Mouse (Mus musculus) layer of hippocampus, adult 2 months (tissue): ENCODE data around the gene Fam71a. TPM values are rescaled to one million over a fixed set of nuclear protein-coding genes. Genes with fewer than 3 reads are reported as not detected.

Experiments used
- DNase-seq, 2 experiments: peaks; one replicate each; pipeline ENCODE4 v3.0.0; 2022; ENCODE audit warnings: low spot score in 2 of 2
- H3K27ac ChIP-seq: fragments of 200-600 bp; 2 replicates; pipeline ENCODE4 v1.8.1; 2022
- H3K4me3 ChIP-seq: fragments of 200-600 bp; 2 replicates; pipeline ENCODE4 v1.8.1; 2022; ENCODE audit warnings: mild to moderate bottlenecking
- CTCF ChIP-seq: fragments of 200-600 bp; conservative IDR thresholded peaks from 2 replicates; pipeline ENCODE4 v1.8.1; 2022; ENCODE audit warnings: antibody characterized with exemption, mild to moderate bottlenecking, moderate library complexity
- long read RNA-seq, 2 experiments: library from polyadenylated mRNA; stranded (forward); transcript quantifications; one replicate each; pipeline ENCODE4 v2.0.0; 2021; ENCODE audit warnings: borderline mapping rate in 2 of 2
- total RNA-seq, 2 experiments: library from RNA; stranded (reverse); gene quantifications; 2 replicates each; pipeline ENCODE4 v1.2.3; 2021

Gene Fam71a
- not detected for total RNA-seq
- long read RNA-seq, experiment 1: 0 reads
- long read RNA-seq, experiment 2: 0 reads

DNA sequence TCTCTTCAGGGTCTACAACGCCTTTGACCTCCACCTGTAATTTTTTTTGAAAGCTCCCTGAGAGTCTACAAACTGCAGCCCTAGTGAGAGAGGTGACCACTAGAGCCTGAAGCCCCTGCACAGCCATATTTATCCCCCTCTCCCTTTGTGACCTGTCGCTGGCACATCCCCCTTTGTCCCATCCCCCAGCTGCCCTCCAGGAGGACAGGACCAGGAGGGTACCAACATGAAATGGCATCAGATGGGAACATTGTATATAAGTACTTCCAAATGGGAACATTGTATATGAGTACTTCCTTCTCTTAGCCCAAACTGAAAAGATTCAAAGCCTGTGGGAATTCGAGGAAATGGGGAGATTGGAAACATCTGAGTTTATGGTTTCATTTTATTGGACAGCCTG is at the start of gene Fam71a:
Gene Fam71a, minus strand, starts transcription at position 101 of the 400 bp plus-strand sequence.
- DNase-seq: no peak
- Histone ChIP-seq H3K4me3 (no peak within 1 kb of the TSS), H3K27ac (no peak within 1 kb of the TSS)
- TF ChIP-seq CTCF: no peak

DNA sequence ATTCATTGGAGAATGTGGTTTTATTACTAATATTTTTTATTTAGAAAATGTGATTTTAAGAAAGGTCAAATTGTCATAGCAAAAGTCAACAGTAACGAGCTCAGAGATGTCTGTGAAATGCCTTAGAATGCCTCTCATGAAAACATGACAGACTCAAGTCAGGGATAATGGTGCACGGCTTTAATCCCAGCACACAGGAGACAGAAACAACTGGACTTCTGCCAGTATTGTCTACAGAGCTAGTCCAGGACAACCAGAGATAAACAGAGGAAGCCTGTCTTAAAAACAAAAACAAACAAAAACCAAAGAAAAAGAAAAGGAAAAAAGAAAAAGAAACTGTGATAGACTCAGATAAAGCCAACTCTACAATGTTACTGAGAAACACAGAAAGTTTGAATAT is 46.5 kb upstream of the Fam71a start:
- DNase-seq: no peak
- no peak overlapping the region for H3K27ac ChIP-seq
- no peak overlapping the region for H3K4me3 ChIP-seq
- no peak for TF ChIP-seq CTCF

DNA sequence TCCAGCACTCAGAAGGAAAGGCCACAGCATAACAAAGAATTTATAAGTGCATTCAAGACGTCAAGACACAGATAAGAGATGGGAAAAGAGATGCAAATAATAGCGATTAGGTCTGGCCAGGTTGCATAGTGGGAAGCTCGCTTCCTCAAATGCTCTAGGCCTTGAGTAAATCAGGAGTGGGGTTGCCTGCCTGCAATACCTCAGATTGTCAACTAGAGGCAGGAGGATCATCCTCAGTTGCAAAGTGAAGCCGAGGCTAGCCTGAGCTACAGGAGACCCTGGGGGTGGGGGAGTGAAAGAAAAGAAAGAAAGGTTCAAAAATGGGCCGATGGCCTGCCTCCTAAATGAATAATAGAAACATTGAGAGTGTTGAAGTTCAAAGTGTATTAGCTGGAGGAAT is 41.2 kb upstream of the Fam71a start:
- Histone ChIP-seq H3K4me3 (no peak overlapping the region), H3K27ac (no peak overlapping the region)
- peak; percentile 50 for TF ChIP-seq CTCF
- DNase-seq: no peak

DNA sequence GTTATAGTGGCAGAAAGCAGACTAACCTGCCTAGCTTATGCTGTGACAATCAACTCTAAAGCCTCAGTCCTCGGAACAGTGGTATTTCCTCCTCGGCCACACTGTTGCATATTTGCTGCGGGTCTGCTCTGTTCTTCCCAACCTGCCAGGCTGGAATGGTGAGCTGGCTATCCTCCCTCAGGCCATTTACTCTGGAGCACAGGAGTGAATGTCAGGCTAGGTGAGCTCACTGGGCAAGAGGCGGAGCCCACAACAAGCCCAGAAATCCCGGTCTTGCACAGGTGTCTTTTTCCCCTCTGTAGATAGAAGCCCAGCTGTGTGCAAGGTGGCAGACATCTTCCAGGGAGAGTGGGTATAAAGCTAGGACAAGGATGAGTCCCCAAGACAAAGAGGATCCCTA is 40.3 kb upstream of the Fam71a start:
- Histone ChIP-seq H3K4me3 (no peak overlapping the region), H3K27ac (no peak overlapping the region)
- TF ChIP-seq CTCF: no peak
- DNase-seq: no peak

DNA sequence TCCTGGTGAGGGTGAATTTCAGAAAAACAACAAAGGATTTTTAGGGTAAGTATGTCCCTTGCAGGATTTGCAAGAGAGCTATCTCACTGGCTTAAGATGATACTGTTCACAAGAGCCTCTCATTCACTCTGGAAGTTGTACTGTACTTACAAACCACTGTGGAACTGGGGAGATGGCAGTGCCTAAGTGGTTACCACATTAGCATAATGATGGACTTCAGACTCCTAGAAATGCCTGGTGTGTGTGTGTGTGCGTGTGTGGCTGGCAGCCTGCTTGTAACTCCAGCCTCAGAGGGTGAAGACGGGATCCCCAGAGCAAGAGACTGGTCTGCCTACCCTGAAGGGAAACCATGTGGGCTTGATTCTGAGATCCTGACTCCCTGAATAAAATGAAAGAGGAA is 38.9 kb upstream of the Fam71a start:
- DNase-seq: no peak
- no peak overlapping the region for H3K4me3 ChIP-seq
- H3K27ac ChIP-seq: no peak overlapping the region
- no peak for TF ChIP-seq CTCF

DNA sequence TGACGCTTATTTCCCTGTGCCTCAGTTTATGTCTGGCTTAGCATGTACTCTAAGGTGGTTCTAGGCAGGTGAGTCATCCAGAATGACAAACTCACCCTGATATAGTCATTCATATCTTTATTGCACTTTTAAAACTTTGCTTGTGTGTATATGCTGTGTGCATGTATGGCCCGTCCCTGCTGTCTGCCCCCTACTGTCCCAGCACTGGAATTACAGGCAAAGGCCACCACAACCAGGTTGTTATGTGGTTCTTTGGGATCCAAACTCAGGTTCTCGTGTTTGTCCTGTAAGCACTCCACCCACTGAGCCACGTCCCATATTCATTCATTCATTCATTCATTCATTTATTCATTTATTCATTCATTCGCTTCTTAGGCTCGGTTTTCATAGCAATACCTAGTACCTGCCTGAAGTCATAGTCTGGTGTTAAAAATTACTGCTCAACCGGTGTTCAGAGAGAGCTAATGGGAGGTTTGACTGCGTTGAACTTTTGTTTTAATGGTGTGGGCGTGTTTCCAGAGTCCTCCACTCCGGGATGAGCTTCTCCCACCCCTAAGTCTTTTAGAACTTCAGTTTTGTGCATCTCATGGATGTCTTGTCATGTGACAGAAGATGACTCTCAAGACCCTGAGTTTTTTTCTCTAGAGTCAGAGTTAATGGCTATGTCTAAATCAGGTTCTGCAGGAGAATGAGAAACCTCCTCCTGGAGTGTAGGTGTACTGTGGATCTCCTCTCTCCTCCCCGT is 37.8 kb upstream of the Fam71a start:
- no peak for DNase-seq

DNA sequence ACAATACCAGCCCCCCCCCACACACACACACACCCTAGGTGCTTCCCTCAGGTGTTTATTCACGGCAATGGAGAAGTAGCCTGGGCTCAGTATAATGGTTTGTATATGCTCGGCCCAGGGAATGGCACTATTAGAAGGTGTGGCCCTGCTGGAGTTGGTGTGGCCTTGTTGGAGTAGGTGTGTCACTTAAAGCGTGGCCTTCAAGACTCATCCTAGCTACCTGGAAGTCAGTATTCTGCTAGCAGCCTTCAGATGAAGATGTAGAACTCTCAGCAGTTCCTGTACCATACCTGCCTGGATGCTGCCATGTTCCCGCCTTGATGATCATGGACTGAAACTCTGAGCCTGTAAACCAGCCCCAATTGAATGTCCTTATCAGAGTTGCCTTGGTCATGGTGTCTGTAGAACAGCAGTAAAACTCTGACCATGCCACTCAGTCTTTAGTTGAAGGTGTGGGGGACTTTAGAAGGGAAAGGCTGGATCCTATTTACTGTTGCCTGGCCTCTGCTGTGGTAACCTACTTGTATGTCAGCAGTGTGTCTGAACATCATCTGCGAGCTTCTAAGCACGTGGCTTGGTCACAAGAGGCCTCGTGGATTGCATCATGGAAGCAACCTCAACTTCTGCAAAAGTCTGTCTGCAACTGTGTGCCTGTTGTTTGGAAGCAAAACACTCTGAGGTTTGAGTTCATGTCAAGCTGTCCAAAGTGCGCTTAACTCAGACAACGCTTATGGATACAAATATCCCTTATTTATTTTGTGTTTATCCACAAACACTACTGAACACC is 36.4 kb upstream of the Fam71a start:
- no peak for TF ChIP-seq CTCF
- DNase-seq: no peak
- Histone ChIP-seq H3K27ac (no peak overlapping the region), H3K4me3 (no peak overlapping the region)

More for the DNA sequence above, 37.8 kb upstream of the Fam71a start:
- peak; percentile 56 for TF ChIP-seq CTCF
- H3K27ac ChIP-seq: no peak overlapping the region
- no peak overlapping the region for H3K4me3 ChIP-seq

DNA sequence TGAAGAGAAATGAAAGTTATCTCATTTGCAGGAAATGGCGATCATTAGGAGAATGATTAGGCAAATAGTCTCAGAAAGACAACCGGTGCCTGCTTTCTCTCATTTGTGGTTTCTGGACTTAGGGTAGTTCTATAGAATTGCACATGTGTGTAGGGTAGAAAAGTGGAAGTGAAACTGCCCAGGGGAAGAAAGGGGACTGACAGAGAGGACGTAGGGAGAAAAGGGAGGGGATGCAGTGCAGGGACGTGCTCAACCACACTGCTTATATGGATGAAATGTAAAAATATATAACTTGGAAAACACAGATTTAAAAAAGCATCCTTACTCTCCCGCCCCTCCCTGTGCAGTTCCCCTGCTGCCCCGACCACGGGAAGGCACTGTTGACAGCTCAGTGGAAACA is 33.3 kb upstream of the Fam71a start:
- Histone ChIP-seq H3K27ac (no peak overlapping the region), H3K4me3 (no peak overlapping the region)
- TF ChIP-seq CTCF: no peak
- DNase-seq: no peak

DNA sequence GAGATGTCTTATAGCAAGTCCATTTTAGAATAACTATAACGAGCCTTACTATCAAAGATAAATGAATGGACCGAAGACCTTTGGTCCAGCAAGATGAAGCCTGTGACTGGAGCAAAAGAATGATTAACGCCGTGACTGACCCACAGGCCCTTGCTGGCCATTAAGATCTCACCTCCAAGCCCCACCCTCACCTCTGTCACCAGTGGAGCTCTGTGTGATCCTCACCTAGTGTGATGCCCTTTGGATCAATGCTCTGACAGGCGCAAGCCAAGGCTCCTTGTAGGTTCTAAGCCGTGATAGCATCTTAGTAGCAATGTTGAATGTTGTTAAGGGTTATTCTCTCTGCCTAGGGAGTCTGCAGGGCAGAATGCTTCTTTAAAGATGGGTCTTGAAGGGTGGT is 31.4 kb upstream of the Fam71a start:
- DNase-seq: no peak
- Histone ChIP-seq H3K27ac (no peak overlapping the region), H3K4me3 (no peak overlapping the region)
- TF ChIP-seq CTCF: no peak

DNA sequence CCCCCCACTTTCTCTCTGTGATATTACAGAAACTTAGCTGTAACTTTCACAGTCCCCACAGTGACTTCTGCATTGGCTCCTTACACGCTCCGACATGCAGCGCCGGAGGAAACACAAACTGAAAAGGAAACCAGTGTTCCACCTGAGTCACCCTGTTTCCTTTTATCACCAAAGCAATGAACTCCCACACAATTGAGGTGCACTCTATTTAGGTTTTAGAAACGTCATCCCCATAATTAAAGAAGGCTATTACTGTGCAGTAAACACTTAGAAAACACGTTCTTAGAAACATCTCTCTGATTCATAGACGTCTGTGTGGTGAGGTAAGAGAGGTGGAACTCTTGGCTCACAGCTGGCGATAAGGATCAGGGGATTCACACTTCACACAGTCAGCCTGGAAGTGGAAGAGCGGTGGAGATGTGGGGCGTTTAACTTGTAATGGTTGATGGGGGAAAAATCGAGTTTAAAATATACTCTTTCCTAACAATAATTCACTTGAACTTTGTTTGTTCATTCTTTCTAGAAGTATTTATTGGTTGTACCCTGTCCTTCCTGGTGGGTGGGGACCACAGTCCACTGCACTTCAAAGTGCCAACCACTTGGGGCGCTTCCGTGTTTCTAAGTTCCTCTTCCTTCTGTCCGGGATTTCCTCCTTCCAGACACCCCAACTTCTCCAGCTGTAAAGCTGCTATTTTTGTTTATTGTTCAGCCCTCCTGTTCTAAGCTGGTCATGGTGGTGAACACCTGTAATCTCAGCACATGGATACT is 29.2 kb upstream of the Fam71a start:
- H3K4me3 ChIP-seq: no peak overlapping the region
- H3K27ac ChIP-seq: no peak overlapping the region
- peak; percentile 75 for TF ChIP-seq CTCF
- no peak for DNase-seq

DNA sequence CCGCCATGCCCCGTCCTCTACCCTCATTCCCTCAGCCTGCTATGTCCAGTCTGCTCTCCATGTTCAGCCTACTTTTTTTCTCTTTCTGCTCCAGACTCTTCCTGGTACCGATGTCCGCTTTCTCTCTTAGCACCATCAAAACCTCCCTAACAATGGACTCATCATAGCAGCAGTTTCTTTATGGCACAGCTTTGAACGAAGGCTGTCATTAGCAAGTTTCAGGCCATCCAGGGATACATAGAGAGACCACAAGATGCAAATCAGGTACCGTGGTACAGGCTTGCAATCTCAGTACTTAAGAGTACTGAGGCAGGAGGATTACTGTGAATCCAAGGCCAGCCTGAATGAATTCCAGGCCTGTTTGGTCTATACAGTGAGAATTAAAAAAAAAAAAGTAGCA is 28.1 kb upstream of the Fam71a start:
- H3K27ac ChIP-seq: no peak overlapping the region
- H3K4me3 ChIP-seq: no peak overlapping the region
- no peak for TF ChIP-seq CTCF
- no peak for DNase-seq

DNA sequence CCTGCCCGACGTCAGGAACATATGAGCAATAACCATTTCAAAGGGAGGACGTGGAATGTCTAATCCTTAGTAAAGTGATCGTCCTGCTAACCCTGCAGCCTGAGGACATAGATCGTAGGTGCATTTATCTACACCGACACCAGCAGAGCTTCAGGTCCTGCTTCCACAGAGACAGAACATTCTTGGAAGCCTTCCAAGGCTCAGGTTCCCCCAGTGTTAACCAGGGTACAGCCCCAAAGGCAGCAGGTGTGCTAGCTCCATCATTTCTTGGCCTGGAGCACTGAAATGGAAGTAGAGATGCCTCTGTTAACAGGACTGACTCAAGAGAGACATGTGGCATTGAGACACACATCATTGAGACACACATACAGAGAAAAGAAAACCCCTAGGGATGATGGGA is 27.6 kb upstream of the Fam71a start:
- Histone ChIP-seq H3K27ac (no peak overlapping the region), H3K4me3 (no peak overlapping the region)
- no peak for DNase-seq
- TF ChIP-seq CTCF: no peak
